In the genomic region with DNA sequence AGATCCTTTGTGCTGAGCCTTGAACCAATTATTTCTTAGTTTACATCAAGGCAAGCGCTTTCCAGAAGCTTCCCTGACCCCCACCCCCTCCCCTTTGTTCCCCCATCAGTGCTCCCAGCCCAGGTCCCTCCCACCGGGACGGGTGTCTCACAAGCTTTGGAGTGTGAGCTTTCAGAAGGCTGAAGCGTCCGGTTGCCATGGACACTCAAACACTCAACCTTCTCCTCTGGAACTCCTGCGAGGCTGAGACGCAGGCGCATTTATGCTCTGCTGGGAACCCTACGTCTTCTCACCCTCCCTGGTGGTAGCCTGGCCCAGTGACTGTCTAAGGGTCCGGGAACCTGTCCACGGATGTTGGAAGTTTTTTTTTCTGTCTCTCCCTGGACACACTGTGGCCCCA, we compare ENCODE assay signal across 9 mouse cellular contexts. TPM values are rescaled to one million over a fixed set of nuclear protein-coding genes. Genes with fewer than 3 reads are reported as not detected.
DNase-seq lines count a peak whose midpoint lies in the region; ATAC-seq and TF ChIP-seq lines count a peak whose summit lies in the region.
"Had no signal": no experiment of that assay in that cellular context is flagged by ENCODE, and none has a peak within 500 bp of the region (broad histone marks: within the 10 kb centered on the region; RNA-seq: fewer than 3 reads in every experiment).

A gene (minus strand): TSS at position 149 of the 400 bp plus-strand sequence.

- no peak within 1 kb of the TSS for H3K9ac ChIP-seq in embryonic facial prominence, embryonic 13.5 days
- H3K9ac ChIP-seq: limb, embryonic 15.5 days had no signal

- no peaks in the 10 kb centered on the region for H3K36me3 ChIP-seq in embryonic facial prominence, embryonic 13.5 days
- no peaks in the 10 kb centered on the region for H3K36me3 ChIP-seq in midbrain, embryonic 10.5 days
- H3K36me3 ChIP-seq: limb, embryonic 15.5 days had no signal

- DNase-seq in heart, postnatal 4 days = no peak
- DNase-seq in midbrain, embryonic 10.5 days (ENCODE audit: low spot score) = peak; percentile 61
- no peak for DNase-seq in natural killer cell, adult 2 months (ENCODE audit: low spot score in 2 of 2)
- no peak for DNase-seq in kidney, postnatal 25 days
- DNase-seq in testis, postnatal 14 days (ENCODE audit: low spot score) = no peak

- H3K9me3 ChIP-seq in embryonic facial prominence, embryonic 13.5 days = no peaks in the 10 kb centered on the region
- no peaks in the 10 kb centered on the region for H3K9me3 ChIP-seq in midbrain, embryonic 10.5 days (replicated peaks)
- H3K9me3 ChIP-seq: limb, embryonic 15.5 days had no signal

- H3K4me3 ChIP-seq in cortical plate, adult 2 months (ENCODE audit: insufficient read depth, low read length) = peak within 1 kb of the TSS; percentile 9
- no peak within 1 kb of the TSS for H3K4me3 ChIP-seq in embryonic facial prominence, embryonic 13.5 days
- H3K4me3 ChIP-seq in midbrain, embryonic 10.5 days = peak within 1 kb of the TSS; percentile 23; the same call in 1 of the 2 replicates
- H3K4me3 ChIP-seq: limb, embryonic 15.5 days had no signal

- TF ChIP-seq POLR2A in cortical plate, adult 2 months (IDR thresholded peaks at IDR 0.05; ENCODE audit: extremely low read depth, insufficient read depth, low read length) = no peak

- peaks cover 8% of the 10 kb centered on the region for H3K4me1 ChIP-seq in cortical plate, adult 2 months (ENCODE audit: control insufficient read depth, insufficient read depth, low read length)
- peaks cover 21% of the 10 kb centered on the region for H3K4me1 ChIP-seq in embryonic facial prominence, embryonic 13.5 days
- peaks cover 27% of the 10 kb centered on the region for H3K4me1 ChIP-seq in midbrain, embryonic 10.5 days

- H3K4me2 ChIP-seq in embryonic facial prominence, embryonic 13.5 days = peak within 1 kb of the TSS; percentile 22; the same call in 1 of the 2 replicates
- H3K4me2 ChIP-seq: limb, embryonic 15.5 days had no signal

- ATAC-seq in embryonic facial prominence, embryonic 13.5 days (ENCODE audit: insufficient number of reproducible peaks, insufficient read depth, low FRiP score, low TSS enrichment, low read depth) = no peak
- no peak for ATAC-seq in activated CD4-positive, CD25-positive, alpha-beta regulatory T cell, adult 4 months

- H3K27me3 ChIP-seq in embryonic facial prominence, embryonic 13.5 days = peaks cover 7% of the 10 kb centered on the region; the same call in 1 of the 2 replicates
- H3K27me3 ChIP-seq in midbrain, embryonic 10.5 days (ENCODE audit: low read depth, poor library complexity, severe bottlenecking) = peaks cover 28% of the 10 kb centered on the region
- H3K27me3 ChIP-seq: limb, embryonic 15.5 days had no signal

- WGBS in embryonic facial prominence, embryonic 13.5 days = 8% methylated on average over 11 of the region's 11 CpGs
- WGBS in midbrain, embryonic 10.5 days = 6% methylated on average over 11 of the region's 11 CpGs

- no peak for TF ChIP-seq CTCF in cortical plate, adult 2 months (IDR thresholded peaks at IDR 0.05; ENCODE audit: extremely low read depth, insufficient read depth, low read length)

- no peak within 1 kb of the TSS for H3K27ac ChIP-seq in cortical plate, adult 2 months (ENCODE audit: insufficient read depth, low read length)
- no peak within 1 kb of the TSS for H3K27ac ChIP-seq in embryonic facial prominence, embryonic 13.5 days
- 0 out of 2 replicates have a peak within 1 kb of the TSS, but pooled peaks have one; percentile 33 for H3K27ac ChIP-seq in midbrain, embryonic 10.5 days (replicated peaks)
- H3K27ac ChIP-seq: limb, embryonic 15.5 days had no signal

RNA-seq across cellular contexts. Expression of the gene that starts here (rescaled TPM):
- 6.2 and 7.6 TPM in 2 replicates for polyA plus RNA-seq in cortical plate, adult 2 months (2012; rRNA removed)
- polyA plus RNA-seq in embryonic facial prominence, embryonic 13.5 days (2015; fragmentation: Nextera tagmentation; extraction: Ambion mirVana) = 0.30 and 0.77 TPM in 2 replicates
- total RNA-seq in heart, postnatal 4 days (2021) = 10 to 100 TPM; 16.1 to 19.5 TPM
- 0.33 and 0.34 TPM in 2 replicates for polyA plus RNA-seq in midbrain, embryonic 10.5 days (2016; fragmentation: Nextera tagmentation; extraction: Ambion mirVana)
- polyA plus RNA-seq in activated CD4-positive, CD25-positive, alpha-beta regulatory T cell, adult 4 months (2017; shearing (Covaris generic)) = under 1 TPM in 1 of 2 experiments, not detected in 1; 0.22 TPM

Comparison
In these comparisons a context has a peak if more than half of its experiments do, and no peak if none do; other contexts are left out.
1. Peak in DNase-seq, H3K4me3 ChIP-seq and H3K27ac ChIP-seq in midbrain, embryonic 10.5 days; RNA of the gene not detected or under 1 TPM.